Mouse (Mus musculus): ENCODE measurements around the gene Eif2a. TPM values are rescaled to one million over a fixed set of nuclear protein-coding genes. Genes with fewer than 3 reads are reported as not detected.

The Eif2a gene
- total and polyA plus RNA-seq, 2 experiments from 2014 or later: 29.1 to 50.9 TPM

GRCm38 (mm10) chr3:58559887-58560286 lies 34.3 kb downstream of the Eif2a start:
- Histone ChIP-seq H3K36me3 (ENCODE audit: insufficient read depth, low read length) (peaks cover 18% of the 10 kb centered on the region), H3K4me1 (ENCODE audit: insufficient read depth, low read length) (no peaks in the 10 kb centered on the region), H3K4me3 (ENCODE audit: low read depth, low read length) (no peak overlapping the region), H3K9ac (replicated peaks; ENCODE audit: low read length, poor library complexity, severe bottlenecking) (no peak overlapping the region), H3K9me3 (ENCODE audit: low read length) (no peaks in the 10 kb centered on the region), H3K4me2 (ENCODE audit: low read depth, low read length, poor library complexity, severe bottlenecking) (no peak overlapping the region), H3K27me3 (ENCODE audit: insufficient read depth, low read length) (no peaks in the 10 kb centered on the region), H3K27ac (ENCODE audit: low read depth, low read length) (no peak overlapping the region)
- no peak for TF ChIP-seq CTCF (IDR thresholded peaks at IDR 0.05)
- no peak for ATAC-seq (ENCODE audit: low FRiP score)
- no peak for DNase-seq (ENCODE audit: low spot score)
- WGBS: 20% methylated on average over 2 of the region's 2 CpGs

- ATAC-seq (ENCODE audit: low FRiP score) (no peak), DNase-seq (ENCODE audit: low spot score) (peak; percentile 1)
- Histone ChIP-seq H3K36me3 (ENCODE audit: insufficient read depth, low read length) (peaks cover 8% of the 10 kb centered on the region; the same call in 1 of the 2 replicates), H3K9me3 (ENCODE audit: low read length) (no peaks in the 10 kb centered on the region), H3K27me3 (ENCODE audit: insufficient read depth, low read length) (no peaks in the 10 kb centered on the region), H3K9ac (replicated peaks; ENCODE audit: low read length, poor library complexity, severe bottlenecking) (no peak overlapping the region), H3K27ac (ENCODE audit: low read depth, low read length) (no peak overlapping the region), H3K4me1 (ENCODE audit: insufficient read depth, low read length) (no peaks in the 10 kb centered on the region), H3K4me2 (ENCODE audit: low read depth, low read length, poor library complexity, severe bottlenecking) (no peak overlapping the region), H3K4me3 (ENCODE audit: low read depth, low read length) (no peak overlapping the region)
- WGBS: 28% methylated on average over 2 of the region's 2 CpGs
- no peak for TF ChIP-seq CTCF (IDR thresholded peaks at IDR 0.05)
Observed at GRCm38 (mm10) chr3:58561437-58561836, 35.8 kb downstream of the Eif2a start.

GRCm38 (mm10) chr3:58570821-58571220 lies 45.2 kb downstream of the Eif2a start:
- Histone ChIP-seq H3K4me3 (ENCODE audit: low read depth, low read length) (no peak overlapping the region), H3K4me1 (ENCODE audit: insufficient read depth, low read length) (no peaks in the 10 kb centered on the region), H3K4me2 (ENCODE audit: low read depth, low read length, poor library complexity, severe bottlenecking) (no peak overlapping the region), H3K27me3 (ENCODE audit: insufficient read depth, low read length) (no peaks in the 10 kb centered on the region), H3K9me3 (ENCODE audit: low read length) (no peaks in the 10 kb centered on the region), H3K27ac (ENCODE audit: low read depth, low read length) (no peak overlapping the region), H3K36me3 (ENCODE audit: insufficient read depth, low read length) (no peaks in the 10 kb centered on the region), H3K9ac (replicated peaks; ENCODE audit: low read length, poor library complexity, severe bottlenecking) (no peak overlapping the region)
- no peak for TF ChIP-seq CTCF (IDR thresholded peaks at IDR 0.05)
- WGBS: 88% methylated on average over 3 of the region's 3 CpGs
- no peak for DNase-seq (ENCODE audit: low spot score)
- ATAC-seq (ENCODE audit: low FRiP score): no peak

- Histone ChIP-seq H3K4me3 (ENCODE audit: low read depth, low read length) (peak within 1 kb of the TSS; percentile 94), H3K4me2 (ENCODE audit: low read depth, low read length, poor library complexity, severe bottlenecking) (peak within 1 kb of the TSS; percentile 55), H3K9ac (replicated peaks; ENCODE audit: low read length, poor library complexity, severe bottlenecking) (peak within 1 kb of the TSS; percentile 99), H3K9me3 (ENCODE audit: low read length) (no peaks in the 10 kb centered on the region), H3K27me3 (ENCODE audit: insufficient read depth, low read length) (no peaks in the 10 kb centered on the region), H3K36me3 (ENCODE audit: insufficient read depth, low read length) (no peaks in the 10 kb centered on the region), H3K27ac (ENCODE audit: low read depth, low read length) (peak within 1 kb of the TSS; percentile 99), H3K4me1 (ENCODE audit: insufficient read depth, low read length) (no peaks in the 10 kb centered on the region)
- ATAC-seq (ENCODE audit: low FRiP score) (peak; percentile 96), DNase-seq (ENCODE audit: low spot score) (peak; percentile 97)
- TF ChIP-seq CTCF (IDR thresholded peaks at IDR 0.05): no peak
- WGBS: under 1% methylated on average over 59 of the region's 59 CpGs
Observed at GRCm38 (mm10) chr3:58576137-58577066, 50.8 kb downstream of the Eif2a start, which contains the start of gene Selenot. Gene Selenot, plus strand, starts transcription at chr3:58576636.

GRCm38 (mm10) chr3:58577067-58577503 lies 51.5 kb downstream of the Eif2a start:
- peak overlapping the region; percentile 99 for H3K27ac ChIP-seq (ENCODE audit: low read depth, low read length)
- peak overlapping the region; percentile 55 for H3K4me2 ChIP-seq (ENCODE audit: low read depth, low read length, poor library complexity, severe bottlenecking)
- ATAC-seq (ENCODE audit: low FRiP score) (peak; percentile 66), DNase-seq (ENCODE audit: low spot score) (peak; percentile 44)
- no peaks in the 10 kb centered on the region for H3K36me3 ChIP-seq (ENCODE audit: insufficient read depth, low read length)
- no peaks in the 10 kb centered on the region for H3K27me3 ChIP-seq (ENCODE audit: insufficient read depth, low read length)
- no peaks in the 10 kb centered on the region for H3K9me3 ChIP-seq (ENCODE audit: low read length)
- under 1% methylated on average over 33 of the region's 36 CpGs for WGBS
- no peaks in the 10 kb centered on the region for H3K4me1 ChIP-seq (ENCODE audit: insufficient read depth, low read length)
- H3K4me3 ChIP-seq (ENCODE audit: low read depth, low read length): peak overlapping the region; percentile 94
- H3K9ac ChIP-seq (replicated peaks; ENCODE audit: low read length, poor library complexity, severe bottlenecking): peak overlapping the region; percentile 99
- TF ChIP-seq CTCF (IDR thresholded peaks at IDR 0.05): no peak

GRCm38 (mm10) chr3:58577506-58578050 lies 52.0 kb downstream of the Eif2a start:
- Histone ChIP-seq H3K27me3 (ENCODE audit: insufficient read depth, low read length) (no peaks in the 10 kb centered on the region), H3K9me3 (ENCODE audit: low read length) (no peaks in the 10 kb centered on the region), H3K4me2 (ENCODE audit: low read depth, low read length, poor library complexity, severe bottlenecking) (peak overlapping the region; percentile 55), H3K4me3 (ENCODE audit: low read depth, low read length) (peak overlapping the region; percentile 94), H3K36me3 (ENCODE audit: insufficient read depth, low read length) (no peaks in the 10 kb centered on the region), H3K4me1 (ENCODE audit: insufficient read depth, low read length) (no peaks in the 10 kb centered on the region), H3K9ac (replicated peaks; ENCODE audit: low read length, poor library complexity, severe bottlenecking) (peak overlapping the region; percentile 99), H3K27ac (ENCODE audit: low read depth, low read length) (peak overlapping the region; percentile 99)
- no peak for TF ChIP-seq CTCF (IDR thresholded peaks at IDR 0.05)
- peak; percentile 4 for DNase-seq (ENCODE audit: low spot score)
- whole genome bisulfite sequencing: 14% methylated on average over 8 of the region's 8 CpGs
- ATAC-seq (ENCODE audit: low FRiP score): no peak
